Mouse (Mus musculus): ENCODE results near the gene Slc37a1. TPM values are rescaled to one million over a fixed set of nuclear protein-coding genes. Genes with fewer than 3 reads are reported as not detected.

Slc37a1 gene
- polyA plus RNA-seq, 1 experiment from 2014 or later = 4.3 TPM

GRCm38 (mm10) chr17:31370931-31371330, 84.3 kb downstream of the Slc37a1 start:
- Histone ChIP-seq H3K36me3 (replicated peaks; ENCODE audit: insufficient read depth, low read length) (no peaks in the 10 kb centered on the region), H3K9me3 (ENCODE audit: low read length) (no peaks in the 10 kb centered on the region), H3K9ac (replicated peaks) (no peak overlapping the region), H3K4me2 (ENCODE audit: low read depth, low read length) (no peak overlapping the region), H3K4me1 (ENCODE audit: insufficient read depth) (0 out of 2 replicates have a peak, but pooled peaks cover 3% of the 10 kb centered on the region), H3K27me3 (ENCODE audit: insufficient read depth, low read length) (no peaks in the 10 kb centered on the region), H3K4me3 (ENCODE audit: low read depth, low read length) (no peak overlapping the region), H3K27ac (ENCODE audit: low read depth) (no peak overlapping the region)
- TF ChIP-seq EP300 (IDR thresholded peaks at IDR 0.05; ENCODE audit: low read depth) = no peak
- no peak for TF ChIP-seq CTCF (IDR thresholded peaks at IDR 0.05; ENCODE audit: low read depth)
- DNase-seq (no peak), ATAC-seq (no peak)

GRCm38 (mm10) chr17:31377961-31378360, 91.4 kb downstream of the Slc37a1 start:
- WGBS (ENCODE audit: insufficient replicate concordance) = 19% methylated on average over 7 of the region's 7 CpGs
- no peaks in the 10 kb centered on the region for H3K4me1 ChIP-seq (ENCODE audit: insufficient read depth)
- H3K9me3 ChIP-seq (ENCODE audit: low read length) = no peaks in the 10 kb centered on the region
- no peak overlapping the region for H3K27ac ChIP-seq (ENCODE audit: low read depth)
- no peaks in the 10 kb centered on the region for H3K36me3 ChIP-seq (replicated peaks; ENCODE audit: insufficient read depth, low read length)
- no peak for TF ChIP-seq EP300 (IDR thresholded peaks at IDR 0.05; ENCODE audit: low read depth)
- peak; percentile 79 for TF ChIP-seq CTCF (IDR thresholded peaks at IDR 0.05; ENCODE audit: low read depth)
- DNase-seq (peak; percentile 43), ATAC-seq (no peak)
- no peaks in the 10 kb centered on the region for H3K27me3 ChIP-seq (ENCODE audit: insufficient read depth, low read length)
- H3K4me2 ChIP-seq (ENCODE audit: low read depth, low read length) = no peak overlapping the region
- H3K9ac ChIP-seq (replicated peaks) = no peak overlapping the region
- H3K4me3 ChIP-seq (ENCODE audit: low read depth, low read length) = no peak overlapping the region

- ATAC-seq = no peak
- 72% methylated on average over 10 of the region's 10 CpGs for WGBS (ENCODE audit: insufficient replicate concordance)
- Histone ChIP-seq H3K36me3 (replicated peaks; ENCODE audit: insufficient read depth, low read length) (no peaks in the 10 kb centered on the region), H3K9ac (replicated peaks) (no peak overlapping the region), H3K4me1 (ENCODE audit: insufficient read depth) (no peaks in the 10 kb centered on the region), H3K4me3 (ENCODE audit: low read depth, low read length) (no peak overlapping the region), H3K4me2 (ENCODE audit: low read depth, low read length) (no peak overlapping the region), H3K27ac (ENCODE audit: low read depth) (no peak overlapping the region), H3K27me3 (ENCODE audit: insufficient read depth, low read length) (no peaks in the 10 kb centered on the region), H3K9me3 (ENCODE audit: low read length) (no peaks in the 10 kb centered on the region)
- no peak for TF ChIP-seq EP300 (IDR thresholded peaks at IDR 0.05; ENCODE audit: low read depth)
- no peak for DNase-seq
Measured at GRCm38 (mm10) chr17:31378361-31378761, 91.8 kb downstream of the Slc37a1 start.

- Histone ChIP-seq H3K9me3 (ENCODE audit: low read length) (no peaks in the 10 kb centered on the region), H3K36me3 (replicated peaks; ENCODE audit: insufficient read depth, low read length) (no peaks in the 10 kb centered on the region), H3K4me2 (ENCODE audit: low read depth, low read length) (no peak overlapping the region), H3K4me1 (ENCODE audit: insufficient read depth) (peaks cover 4% of the 10 kb centered on the region; the same call in 1 of the 2 replicates), H3K27ac (ENCODE audit: low read depth) (no peak overlapping the region), H3K27me3 (ENCODE audit: insufficient read depth, low read length) (no peaks in the 10 kb centered on the region), H3K4me3 (ENCODE audit: low read depth, low read length) (no peak overlapping the region), H3K9ac (replicated peaks) (no peak overlapping the region)
- TF ChIP-seq EP300 (IDR thresholded peaks at IDR 0.05; ENCODE audit: low read depth) (no peak), CTCF (IDR thresholded peaks at IDR 0.05; ENCODE audit: low read depth) (no peak)
- no peak for DNase-seq
- ATAC-seq = no peak
- 47% methylated on average over 2 of the region's 2 CpGs for WGBS (ENCODE audit: insufficient replicate concordance)
Measured at GRCm38 (mm10) chr17:31379086-31379485, 92.5 kb downstream of the Slc37a1 start.

GRCm38 (mm10) chr17:31379863-31380262, 93.3 kb downstream of the Slc37a1 start:
- Histone ChIP-seq H3K27me3 (ENCODE audit: insufficient read depth, low read length) (no peaks in the 10 kb centered on the region), H3K36me3 (replicated peaks; ENCODE audit: insufficient read depth, low read length) (no peaks in the 10 kb centered on the region), H3K9ac (replicated peaks) (no peak overlapping the region), H3K4me2 (ENCODE audit: low read depth, low read length) (no peak overlapping the region), H3K4me1 (ENCODE audit: insufficient read depth) (peaks cover 4% of the 10 kb centered on the region; the same call in 1 of the 2 replicates), H3K9me3 (ENCODE audit: low read length) (no peaks in the 10 kb centered on the region), H3K27ac (ENCODE audit: low read depth) (no peak overlapping the region), H3K4me3 (ENCODE audit: low read depth, low read length) (no peak overlapping the region)
- no peak for TF ChIP-seq EP300 (IDR thresholded peaks at IDR 0.05; ENCODE audit: low read depth)
- ATAC-seq (no peak), DNase-seq (no peak)
- WGBS (ENCODE audit: insufficient replicate concordance) = 63% methylated on average over 8 of the region's 8 CpGs

GRCm38 (mm10) chr17:31383320-31383719, 96.7 kb downstream of the Slc37a1 start:
- H3K9ac ChIP-seq (replicated peaks) = no peak overlapping the region
- WGBS (ENCODE audit: insufficient replicate concordance) = 47% methylated on average over 6 of the region's 6 CpGs
- ATAC-seq = peak; percentile 66

More at GRCm38 (mm10) chr17:31383320-31383719, 96.7 kb downstream of the Slc37a1 start:
- H3K4me1 ChIP-seq (ENCODE audit: insufficient read depth) = peaks cover 14% of the 10 kb centered on the region
- H3K27ac ChIP-seq (ENCODE audit: low read depth) = no peak overlapping the region
- TF ChIP-seq CTCF (IDR thresholded peaks at IDR 0.05; ENCODE audit: low read depth) = peak; percentile 44
- TF ChIP-seq EP300 (IDR thresholded peaks at IDR 0.05; ENCODE audit: low read depth) = no peak
- peak; percentile 48 for DNase-seq
- H3K9me3 ChIP-seq (ENCODE audit: low read length) = no peaks in the 10 kb centered on the region
- no peak overlapping the region for H3K4me3 ChIP-seq (ENCODE audit: low read depth, low read length)
- H3K36me3 ChIP-seq (replicated peaks; ENCODE audit: insufficient read depth, low read length) = no peaks in the 10 kb centered on the region
- H3K27me3 ChIP-seq (ENCODE audit: insufficient read depth, low read length) = peaks cover 15% of the 10 kb centered on the region; the same call in 1 of the 2 replicates
- H3K4me2 ChIP-seq (ENCODE audit: low read depth, low read length) = 0 out of 2 replicates have a peak overlapping the region, but pooled peaks have one; percentile 23

Data from liver, postnatal 0 days (tissue).